Mouse (Mus musculus): ENCODE results near the gene Arx. TPM values are rescaled to one million over a fixed set of nuclear protein-coding genes. Genes with fewer than 3 reads are reported as not detected.

Arx gene
- polyA plus RNA-seq (2016; fragmentation: Nextera tagmentation; extraction: Ambion mirVana), result 1.0 and 1.5 TPM in 2 replicates

DNA sequence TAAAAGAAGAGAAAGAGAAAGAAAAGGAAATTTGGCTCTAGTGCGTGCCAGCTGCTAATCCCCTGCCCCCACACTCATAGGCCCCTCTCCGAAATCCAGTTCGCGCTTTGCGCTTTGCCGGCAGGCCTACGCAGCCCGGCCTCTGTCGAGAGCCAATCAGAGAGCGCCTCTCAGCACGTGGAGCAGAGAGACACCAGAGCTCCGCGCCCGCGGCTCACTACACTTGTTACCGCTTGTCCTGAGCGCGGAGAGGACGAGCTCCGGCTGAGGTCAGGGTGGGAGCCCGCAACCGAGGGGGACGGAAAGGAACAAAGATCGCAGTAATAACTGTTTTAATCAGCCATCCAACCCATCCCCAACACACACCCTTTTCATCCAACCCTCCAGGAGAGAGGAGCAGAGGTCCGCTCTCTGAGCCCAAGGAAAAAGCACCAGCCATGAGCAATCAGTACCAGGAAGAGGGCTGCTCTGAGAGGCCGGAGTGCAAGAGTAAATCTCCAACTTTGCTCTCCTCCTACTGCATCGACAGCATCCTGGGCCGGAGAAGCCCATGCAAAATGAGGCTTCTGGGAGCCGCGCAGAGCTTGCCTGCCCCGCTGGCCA, at the start of gene Arx:
TSS of gene Arx (plus strand) at position 155 of the 603 bp plus-strand sequence.
- WGBS, result 20% methylated on average over 31 of the region's 31 CpGs
- Histone ChIP-seq H3K36me3 (no peaks in the 10 kb centered on the region), H3K27ac (no peak within 1 kb of the TSS), H3K27me3 (peaks cover 71% of the 10 kb centered on the region), H3K4me3 (no peak within 1 kb of the TSS), H3K4me1 (no peaks in the 10 kb centered on the region), H3K9ac (no peak within 1 kb of the TSS), H3K4me2 (replicated peaks) (peak within 1 kb of the TSS; percentile 24; the same call in 1 of the 2 replicates), H3K9me3 (no peaks in the 10 kb centered on the region)
- ATAC-seq (ENCODE audit: insufficient number of reproducible peaks, insufficient read depth, low FRiP score, low TSS enrichment), result peak; percentile 94

DNA sequence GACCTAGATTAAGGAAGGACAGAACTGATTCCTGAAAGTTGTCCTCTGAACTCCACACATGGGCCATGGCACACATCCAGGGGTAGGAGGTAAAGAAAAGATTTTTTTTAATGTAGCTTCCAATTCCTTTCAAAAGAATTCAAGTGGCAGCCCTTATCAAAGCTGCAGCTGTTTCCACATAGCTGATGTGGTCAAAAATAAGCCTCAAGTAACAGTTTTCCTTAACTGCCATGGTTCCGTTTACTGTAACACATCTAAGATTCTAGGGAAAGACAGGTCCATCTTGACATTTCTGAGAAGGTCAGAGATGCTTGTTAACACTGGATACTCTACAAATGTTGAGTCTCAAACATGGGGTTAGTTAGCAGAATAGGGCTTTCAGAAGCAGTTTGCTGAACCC, 34.9 kb upstream of the Arx start:
- Histone ChIP-seq H3K4me2 (replicated peaks) (no peak overlapping the region), H3K4me1 (no peaks in the 10 kb centered on the region), H3K9ac (no peak overlapping the region), H3K9me3 (no peaks in the 10 kb centered on the region), H3K4me3 (no peak overlapping the region), H3K27ac (no peak overlapping the region), H3K27me3 (no peaks in the 10 kb centered on the region), H3K36me3 (no peaks in the 10 kb centered on the region)
- no peak for ATAC-seq (ENCODE audit: insufficient number of reproducible peaks, insufficient read depth, low FRiP score, low TSS enrichment)
- WGBS, result 86% methylated on average over 1 of the region's 1 CpGs

DNA sequence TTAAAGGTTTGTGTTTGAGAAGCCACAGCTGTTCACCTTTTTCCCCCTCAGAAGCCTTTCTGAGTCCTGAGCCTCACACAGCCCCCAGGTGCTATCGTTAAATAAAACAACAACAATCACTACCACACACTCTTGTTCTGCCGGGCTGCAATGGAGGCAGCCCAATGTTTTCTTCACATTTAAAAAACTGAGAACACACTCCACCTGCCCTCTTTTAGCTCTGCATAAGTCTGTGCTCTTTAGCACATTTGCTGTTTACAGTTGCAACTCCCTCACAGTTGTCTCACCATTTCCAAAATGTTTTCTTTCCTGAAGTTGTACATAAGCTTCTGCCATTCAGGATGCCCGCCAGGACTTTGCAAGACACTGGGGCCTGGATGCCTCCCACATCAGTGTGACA, 10.6 kb upstream of the Arx start:
- peaks cover 25% of the 10 kb centered on the region for H3K27me3 ChIP-seq
- no peak overlapping the region for H3K27ac ChIP-seq
- no peak overlapping the region for H3K4me3 ChIP-seq
- H3K4me2 ChIP-seq (replicated peaks), result no peak overlapping the region
- WGBS, result 49% methylated on average over 3 of the region's 3 CpGs
- H3K36me3 ChIP-seq, result no peaks in the 10 kb centered on the region
- H3K9ac ChIP-seq, result no peak overlapping the region
- ATAC-seq (ENCODE audit: insufficient number of reproducible peaks, insufficient read depth, low FRiP score, low TSS enrichment), result no peak
- no peaks in the 10 kb centered on the region for H3K9me3 ChIP-seq
- H3K4me1 ChIP-seq, result no peaks in the 10 kb centered on the region

DNA sequence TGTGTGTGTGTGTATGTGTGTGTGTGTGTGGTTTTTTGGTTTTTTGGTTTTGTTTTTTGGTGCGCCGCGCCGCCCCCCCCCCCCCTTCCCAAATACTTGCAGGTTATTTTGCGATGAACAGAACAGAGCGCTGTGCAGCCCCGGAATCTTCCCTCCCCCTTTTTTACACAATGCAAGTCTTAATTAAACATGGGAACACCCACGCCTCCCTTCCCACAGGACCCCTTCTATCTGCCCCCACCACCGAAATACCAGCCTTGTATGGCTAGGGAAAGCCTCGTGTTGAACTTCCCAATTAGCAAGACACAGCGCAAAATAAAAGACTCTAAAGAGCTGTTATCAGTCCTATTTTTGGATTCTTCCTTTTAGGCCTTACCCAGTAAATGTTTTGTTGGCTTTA, 6.3 kb upstream of the Arx start:
- no peaks in the 10 kb centered on the region for H3K9me3 ChIP-seq
- no peak overlapping the region for H3K9ac ChIP-seq
- H3K4me3 ChIP-seq, result no peak overlapping the region
- H3K27me3 ChIP-seq, result peaks cover 48% of the 10 kb centered on the region
- H3K27ac ChIP-seq, result no peak overlapping the region
- 46% methylated on average over 4 of the region's 11 CpGs for WGBS
- no peak overlapping the region for H3K4me2 ChIP-seq (replicated peaks)
- no peak for ATAC-seq (ENCODE audit: insufficient number of reproducible peaks, insufficient read depth, low FRiP score, low TSS enrichment)
- H3K4me1 ChIP-seq, result no peaks in the 10 kb centered on the region
- H3K36me3 ChIP-seq, result no peaks in the 10 kb centered on the region

DNA sequence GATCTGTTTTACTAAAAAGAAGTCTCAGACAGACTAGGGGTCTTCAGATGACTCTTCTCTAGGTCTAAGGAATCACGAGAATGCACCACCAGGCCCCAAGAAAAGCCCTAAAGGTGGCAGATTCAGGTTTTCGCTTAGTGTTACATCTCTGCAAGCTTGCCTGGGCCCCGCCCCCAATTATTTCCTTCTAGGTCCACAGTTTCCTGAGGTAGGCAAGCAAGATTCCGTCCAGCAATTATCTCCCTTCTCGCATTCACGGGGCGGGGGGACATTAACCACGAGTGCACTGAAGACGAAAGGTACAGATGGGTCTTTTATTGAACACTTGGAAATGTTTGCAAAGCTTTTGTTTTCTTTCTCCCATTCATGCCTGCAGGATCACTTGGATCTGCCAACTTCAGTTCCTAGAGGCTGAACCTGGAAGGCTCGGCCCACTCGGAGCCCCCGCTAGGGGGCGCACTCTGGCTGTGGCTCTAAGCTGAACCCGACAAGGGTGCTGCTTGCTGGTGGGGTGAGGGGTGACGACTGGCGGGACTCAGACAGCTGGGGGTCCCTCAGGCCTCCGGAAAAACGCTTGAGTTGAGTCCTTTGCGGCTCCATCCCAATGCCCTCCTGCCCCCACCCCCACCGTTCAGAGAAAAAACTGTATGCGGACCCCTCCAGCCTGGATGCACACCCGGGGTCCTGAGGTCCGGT, 5.1 kb upstream of the Arx start:
- WGBS, result 19% methylated on average over 23 of the region's 23 CpGs

DNA sequence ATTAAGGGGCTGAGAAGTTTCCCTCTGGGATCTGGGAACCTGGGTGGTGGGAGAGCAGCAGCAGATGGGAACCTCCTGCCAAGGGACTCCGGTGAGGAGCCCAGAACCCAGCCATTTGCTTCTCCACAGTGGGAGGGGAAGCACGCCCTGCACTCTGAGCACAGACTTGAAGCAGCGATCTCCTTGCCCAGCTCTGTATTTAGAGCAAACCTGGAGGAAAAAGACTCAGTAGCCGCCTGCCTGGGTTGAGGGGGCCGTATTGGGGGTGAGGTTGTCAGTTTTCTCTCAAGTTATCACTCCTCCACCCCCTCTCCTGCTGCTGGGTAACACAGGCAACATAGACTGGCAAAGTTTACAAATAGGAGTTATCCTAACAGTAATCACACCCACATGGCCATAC, 4.5 kb upstream of the Arx start:
- peak overlapping the region; percentile 26; the same call in 1 of the 2 replicates for H3K4me2 ChIP-seq (replicated peaks)
- WGBS, result 12% methylated on average over 5 of the region's 5 CpGs
- ATAC-seq (ENCODE audit: insufficient number of reproducible peaks, insufficient read depth, low FRiP score, low TSS enrichment), result no peak

More for the DNA sequence above, 5.1 kb upstream of the Arx start:
- ATAC-seq (ENCODE audit: insufficient number of reproducible peaks, insufficient read depth, low FRiP score, low TSS enrichment), result no peak
- no peak overlapping the region for H3K9ac ChIP-seq
- H3K4me2 ChIP-seq (replicated peaks), result peak overlapping the region; percentile 26; the same call in 1 of the 2 replicates
- H3K4me1 ChIP-seq, result no peaks in the 10 kb centered on the region
- H3K27ac ChIP-seq, result no peak overlapping the region
- H3K4me3 ChIP-seq, result no peak overlapping the region
- H3K27me3 ChIP-seq, result peaks cover 52% of the 10 kb centered on the region
- H3K36me3 ChIP-seq, result no peaks in the 10 kb centered on the region
- no peaks in the 10 kb centered on the region for H3K9me3 ChIP-seq

DNA sequence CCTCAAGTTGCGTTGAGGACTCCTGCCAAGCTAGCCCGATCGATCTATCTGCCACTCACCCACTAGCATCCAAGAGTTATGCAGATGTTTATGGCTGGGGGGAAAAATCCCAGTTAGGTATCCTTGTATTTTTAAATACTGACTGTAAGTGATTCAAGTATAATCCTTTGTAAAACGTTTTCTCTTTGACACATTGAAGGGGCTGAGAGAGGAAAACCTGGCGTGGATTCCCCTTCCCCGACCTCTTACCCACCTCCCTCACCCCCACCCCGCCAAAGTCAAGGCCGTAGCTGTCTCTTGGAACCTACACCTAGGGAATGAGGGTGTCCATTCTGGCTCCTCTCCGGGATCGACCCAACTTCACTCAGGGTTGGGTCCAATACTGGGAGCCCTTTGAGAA, 1.2 kb upstream of the Arx start:
- no peak for ATAC-seq (ENCODE audit: insufficient number of reproducible peaks, insufficient read depth, low FRiP score, low TSS enrichment)
- Histone ChIP-seq H3K4me1 (no peaks in the 10 kb centered on the region), H3K27ac (no peak overlapping the region), H3K36me3 (no peaks in the 10 kb centered on the region), H3K4me2 (replicated peaks) (no peak overlapping the region), H3K4me3 (no peak overlapping the region), H3K27me3 (peaks cover 70% of the 10 kb centered on the region), H3K9me3 (no peaks in the 10 kb centered on the region), H3K9ac (no peak overlapping the region)
- 20% methylated on average over 10 of the region's 10 CpGs for WGBS

More for the DNA sequence above, 4.5 kb upstream of the Arx start:
- Histone ChIP-seq H3K27me3 (peaks cover 57% of the 10 kb centered on the region), H3K4me3 (no peak overlapping the region), H3K9me3 (no peaks in the 10 kb centered on the region), H3K4me1 (no peaks in the 10 kb centered on the region), H3K9ac (no peak overlapping the region), H3K36me3 (no peaks in the 10 kb centered on the region), H3K27ac (no peak overlapping the region)

DNA sequence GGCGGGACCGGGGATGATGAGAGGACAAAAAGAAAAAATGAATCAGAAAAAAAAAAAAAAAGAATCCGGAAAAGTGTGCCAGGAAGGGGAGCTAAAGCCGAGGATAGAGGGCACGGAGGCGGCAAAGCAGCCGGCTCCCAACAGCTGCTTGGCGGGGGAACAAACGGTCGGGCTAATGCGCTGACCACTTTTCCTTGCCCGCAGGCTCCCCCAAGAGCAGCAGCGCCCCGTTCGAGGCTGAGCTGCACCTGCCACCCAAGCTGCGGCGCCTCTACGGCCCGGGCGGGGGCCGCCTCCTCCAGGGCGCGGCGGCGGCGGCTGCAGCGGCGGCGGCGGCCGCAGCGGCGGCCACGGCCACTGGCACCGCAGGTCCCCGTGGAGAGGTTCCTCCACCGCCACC, 2.1 kb downstream of the Arx start:
- H3K9ac ChIP-seq, result no peak overlapping the region
- H3K27ac ChIP-seq, result no peak overlapping the region
- H3K27me3 ChIP-seq, result peaks cover 69% of the 10 kb centered on the region
- no peak for ATAC-seq (ENCODE audit: insufficient number of reproducible peaks, insufficient read depth, low FRiP score, low TSS enrichment)
- H3K4me3 ChIP-seq, result peak overlapping the region; percentile 28; the same call in 1 of the 2 replicates
- H3K4me1 ChIP-seq, result no peaks in the 10 kb centered on the region
- no peaks in the 10 kb centered on the region for H3K9me3 ChIP-seq
- no peaks in the 10 kb centered on the region for H3K36me3 ChIP-seq
- WGBS, result 16% methylated on average over 34 of the region's 37 CpGs
- H3K4me2 ChIP-seq (replicated peaks), result peak overlapping the region; percentile 48

DNA sequence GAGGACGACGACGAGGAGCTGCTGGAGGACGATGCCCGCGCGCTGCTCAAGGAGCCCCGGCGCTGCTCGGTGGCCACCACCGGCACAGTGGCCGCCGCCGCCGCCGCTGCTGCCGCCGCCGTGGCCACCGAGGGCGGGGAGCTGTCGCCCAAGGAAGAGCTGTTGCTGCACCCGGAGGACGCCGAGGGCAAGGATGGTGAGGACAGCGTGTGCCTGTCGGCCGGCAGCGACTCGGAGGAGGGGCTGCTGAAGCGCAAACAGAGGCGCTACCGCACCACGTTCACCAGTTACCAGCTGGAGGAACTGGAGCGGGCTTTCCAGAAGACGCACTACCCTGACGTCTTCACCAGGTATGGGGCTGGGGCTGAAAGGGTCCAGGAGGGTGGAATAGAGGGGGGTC, 2.8 kb downstream of the Arx start:
- no peaks in the 10 kb centered on the region for H3K9me3 ChIP-seq
- H3K4me1 ChIP-seq, result no peaks in the 10 kb centered on the region
- peaks cover 75% of the 10 kb centered on the region for H3K27me3 ChIP-seq
- H3K27ac ChIP-seq, result no peak overlapping the region
- no peak overlapping the region for H3K9ac ChIP-seq
- peak overlapping the region; percentile 48 for H3K4me2 ChIP-seq (replicated peaks)
- WGBS, result 16% methylated on average over 17 of the region's 37 CpGs
- H3K4me3 ChIP-seq, result peak overlapping the region; percentile 28
- H3K36me3 ChIP-seq, result no peaks in the 10 kb centered on the region
- ATAC-seq (ENCODE audit: insufficient number of reproducible peaks, insufficient read depth, low FRiP score, low TSS enrichment), result no peak

DNA sequence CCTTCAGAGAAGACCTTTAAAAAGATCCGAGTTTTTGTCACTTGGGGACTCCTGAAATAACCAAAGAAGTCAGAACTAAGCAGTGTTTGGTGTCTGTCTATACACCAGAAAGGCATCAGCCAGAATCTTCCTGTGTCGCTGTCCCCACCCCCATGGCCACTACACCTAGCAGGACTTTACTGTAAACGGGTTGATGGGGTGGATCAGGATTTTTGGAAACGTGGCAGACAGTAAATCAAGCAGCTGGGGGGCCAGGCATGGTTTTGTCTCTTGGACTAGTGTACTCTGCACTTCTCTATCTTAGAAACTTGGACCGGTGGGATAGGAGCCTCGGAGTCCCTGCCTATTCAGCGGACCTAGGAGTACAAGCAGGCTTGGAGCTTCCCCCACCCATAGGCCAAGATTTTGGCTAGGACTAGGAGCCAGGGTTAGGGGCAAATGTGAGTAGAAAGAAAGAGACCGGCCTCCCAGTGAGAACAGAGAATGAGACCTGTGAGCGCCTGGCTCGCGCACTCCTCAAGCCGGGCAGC, 3.7 kb downstream of the Arx start:
- WGBS, result 20% methylated on average over 12 of the region's 12 CpGs
- no peaks in the 10 kb centered on the region for H3K9me3 ChIP-seq
- no peak overlapping the region for H3K9ac ChIP-seq
- no peaks in the 10 kb centered on the region for H3K36me3 ChIP-seq
- no peak overlapping the region for H3K27ac ChIP-seq
- no peak for ATAC-seq (ENCODE audit: insufficient number of reproducible peaks, insufficient read depth, low FRiP score, low TSS enrichment)
- H3K4me2 ChIP-seq (replicated peaks), result no peak overlapping the region
- peaks cover 79% of the 10 kb centered on the region for H3K27me3 ChIP-seq
- H3K4me1 ChIP-seq, result no peaks in the 10 kb centered on the region
- no peak overlapping the region for H3K4me3 ChIP-seq

DNA sequence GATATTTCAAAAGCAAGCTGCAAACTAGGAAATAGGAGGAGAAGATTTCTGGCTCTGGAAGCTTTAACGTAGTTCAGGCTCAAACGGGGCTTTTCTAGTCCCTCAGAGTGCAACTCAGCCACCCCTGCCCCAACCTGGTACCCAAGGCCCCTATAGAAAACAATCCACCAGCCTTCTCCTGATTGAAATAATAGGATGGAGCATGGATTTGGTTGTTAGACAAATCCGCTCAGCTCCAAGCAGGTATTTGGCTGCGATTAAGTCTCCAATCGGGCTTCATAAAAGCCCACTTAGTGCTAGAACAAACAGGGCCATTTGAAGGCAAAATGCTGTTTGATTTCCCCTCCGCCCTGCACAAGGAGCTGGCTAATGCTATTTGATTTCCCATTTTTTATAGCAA, 5.8 kb downstream of the Arx start:
- Histone ChIP-seq H3K4me2 (replicated peaks) (no peak overlapping the region), H3K27me3 (peaks cover 82% of the 10 kb centered on the region)

More for the DNA sequence above, 5.8 kb downstream of the Arx start:
- H3K9ac ChIP-seq, result no peak overlapping the region
- whole genome bisulfite sequencing, result 23% methylated on average over 6 of the region's 6 CpGs
- no peak overlapping the region for H3K4me3 ChIP-seq
- no peak overlapping the region for H3K27ac ChIP-seq
- no peak for ATAC-seq (ENCODE audit: insufficient number of reproducible peaks, insufficient read depth, low FRiP score, low TSS enrichment)
- H3K36me3 ChIP-seq, result no peaks in the 10 kb centered on the region
- H3K4me1 ChIP-seq, result no peaks in the 10 kb centered on the region
- H3K9me3 ChIP-seq, result no peaks in the 10 kb centered on the region

All from embryonic facial prominence, embryonic 12.5 days (tissue).